Mouse (Mus musculus) ovary, adult 2 months (tissue): Measurements from ENCODE around the gene Ei24. TPM values are rescaled to one million over a fixed set of nuclear protein-coding genes. Genes with fewer than 3 reads are reported as not detected.

Experiments used
- polyA plus RNA-seq: library from polyadenylated mRNA; depleted of rRNA; stranded (reverse); fragments of >200 nt; gene quantifications from 2 replicates; pipeline ENCODE4 v1.2.3, GENCODE M21; 2012; rRNA removed

Gene Ei24
- polyA plus RNA-seq = 57.1 and 84.2 TPM in 2 replicates

DNA sequence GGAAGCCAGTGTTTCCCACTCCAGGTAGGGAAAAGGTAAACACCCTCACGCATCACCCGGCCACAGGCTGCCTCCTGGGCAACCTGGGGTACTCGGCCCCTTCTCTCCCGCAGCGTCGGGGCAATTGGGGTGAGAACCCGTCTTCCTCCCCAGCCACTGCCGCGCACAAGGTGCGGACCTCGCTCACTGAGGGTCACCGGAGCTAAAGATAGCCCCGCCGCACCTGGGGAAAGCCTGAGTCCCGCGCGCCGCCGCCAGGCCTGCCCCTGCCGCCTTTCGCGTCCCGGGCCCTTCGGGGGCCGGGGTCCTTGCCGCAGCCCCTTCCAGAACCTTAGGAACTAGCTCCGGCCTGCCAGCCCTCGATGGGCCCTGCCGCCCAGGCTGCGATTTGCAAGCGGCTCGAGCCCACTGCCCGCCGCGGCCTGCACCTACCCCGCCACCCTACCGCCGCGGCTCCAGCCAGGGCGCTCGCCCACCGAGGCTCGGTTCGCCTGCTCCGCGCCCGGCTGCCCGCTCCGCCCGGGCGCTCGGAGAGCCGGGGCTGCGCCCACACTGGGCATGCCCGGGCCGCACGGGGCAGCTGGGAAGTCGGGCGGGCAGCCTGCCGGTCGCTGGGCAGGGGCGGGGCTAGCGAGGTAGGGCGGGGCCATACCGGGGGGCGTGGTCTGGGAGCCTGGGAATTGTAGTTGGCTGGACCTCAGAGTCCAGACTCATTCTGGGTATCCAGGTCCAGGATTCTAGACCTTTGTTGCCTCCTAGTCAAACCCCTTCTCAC lies at the start of gene Ei24:
Gene Ei24, minus strand, starts transcription at position 613 of the 775 bp plus-strand sequence.

GRCm38 (mm10) chr9:36821644-36822000 lies 24.4 kb upstream of the Ei24 start, which contains the start of gene Fez1:
Gene Fez1, plus strand, starts transcription at chr9:36821864.

DNA sequence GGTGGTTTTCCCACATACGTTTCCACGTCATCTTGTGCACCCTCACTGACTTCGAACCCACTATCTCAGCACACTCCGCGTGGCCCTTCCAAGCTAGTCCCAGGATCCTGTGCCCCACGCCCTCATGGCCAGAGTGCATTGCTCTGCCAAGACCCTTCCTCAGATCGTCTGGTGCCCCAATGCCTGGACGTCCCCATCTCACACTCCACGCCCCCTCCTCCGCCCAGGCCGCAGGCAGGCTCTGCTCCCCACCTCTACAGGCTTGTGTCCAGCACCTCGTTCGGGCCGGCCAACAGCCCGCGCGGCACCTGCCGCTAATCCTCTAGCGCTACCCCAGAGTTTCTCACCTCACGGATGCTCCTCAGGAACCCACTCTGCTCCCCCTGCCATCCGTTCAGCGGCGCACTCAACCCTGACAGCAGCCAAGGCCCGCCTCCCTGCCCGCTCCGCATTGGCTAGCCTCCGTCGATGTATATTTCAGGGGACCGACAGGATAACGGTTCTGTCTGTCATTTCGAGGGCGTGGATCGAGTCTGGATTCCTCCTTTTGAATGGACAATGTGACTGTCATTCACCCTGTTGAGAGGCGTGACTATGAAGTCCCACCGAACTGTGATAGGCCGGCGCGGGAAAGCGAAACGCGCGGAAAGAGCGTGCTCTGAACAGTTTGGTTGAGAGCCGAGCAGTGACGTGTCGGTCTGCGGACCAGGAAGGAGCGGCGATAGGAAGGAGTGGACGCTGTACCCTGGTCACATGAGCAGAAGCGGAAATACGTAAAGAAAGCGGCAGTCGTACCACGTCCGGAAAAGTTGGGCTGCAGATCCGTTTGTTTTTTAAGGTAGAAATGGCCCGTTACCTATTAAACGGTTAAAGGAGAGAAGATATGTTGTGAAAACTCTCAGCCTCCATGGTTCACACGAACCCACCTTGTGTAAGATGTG lies 29.7 kb downstream of the Ei24 start, which contains the start of gene Stt3a:
Gene Stt3a, minus strand, starts transcription at position 477 of the 941 bp plus-strand sequence.

Other genes with a start within 250 kb of the Ei24 start
- not detected in 2 replicates for gene Gm17689, start 214.8 kb downstream of the Ei24 start, polyA plus RNA-seq
- gene A630095E13Rik, start 154.0 kb downstream of the Ei24 start, polyA plus RNA-seq = 0.31 TPM in 1 of 2 replicates, not detected in the other
- gene Acrv1, start 104.2 kb downstream of the Ei24 start, polyA plus RNA-seq = not detected in 2 replicates
- gene Chek1, start 70.3 kb downstream of the Ei24 start, polyA plus RNA-seq = 0.78 and 0.79 TPM in 2 replicates
- 223 and 235 TPM in 2 replicates for gene Stt3a, start 29.7 kb downstream of the Ei24 start, polyA plus RNA-seq
- 3.2 TPM in 2 replicates for gene Fez1, start 24.5 kb upstream of the Ei24 start, polyA plus RNA-seq